31 mouse cellular contexts compared by ENCODE assay signal in the genomic region with DNA sequence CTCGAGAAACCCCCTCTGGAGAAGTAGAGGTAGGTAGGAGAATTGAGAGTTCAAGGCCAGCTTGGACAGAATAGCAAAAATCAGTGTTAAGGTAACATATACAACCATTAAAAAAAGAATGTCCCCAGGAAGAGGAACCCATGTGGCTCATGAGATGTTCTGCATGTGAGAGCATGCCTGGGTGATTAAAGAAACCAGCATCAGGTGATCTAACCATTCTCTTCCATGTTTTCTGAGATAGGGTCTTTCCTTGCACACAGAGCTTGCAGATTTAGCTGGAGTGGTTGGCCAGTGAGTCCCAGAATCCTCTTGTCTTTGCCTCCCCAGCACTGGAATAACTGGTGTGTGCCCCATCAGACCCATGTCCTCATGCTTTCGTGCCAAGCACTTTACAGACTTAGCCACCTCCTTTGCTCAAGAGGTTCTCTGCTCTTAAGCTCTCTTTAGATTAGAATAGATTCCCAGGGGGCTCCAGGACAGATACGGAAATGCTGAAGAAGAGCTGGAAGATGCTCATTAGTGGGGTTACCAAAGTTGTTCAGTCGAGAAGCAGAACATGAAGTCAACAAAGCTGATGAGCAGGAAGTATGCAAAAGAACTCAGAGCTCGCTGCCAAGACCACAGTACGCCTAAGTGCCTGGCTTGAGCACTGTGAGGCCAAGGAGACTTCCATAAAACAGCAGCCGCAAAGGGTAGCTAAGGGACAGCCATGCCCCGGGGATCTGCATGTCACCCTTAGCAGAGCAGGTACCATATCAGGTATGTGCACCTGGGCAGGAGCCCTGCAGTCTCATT.
DNase-seq lines count a peak whose midpoint lies in the region; ATAC-seq lines count a peak whose summit lies in the region.
"Had no signal": no experiment of that assay in that cellular context is flagged by ENCODE, and none has a peak within 500 bp of the region (broad histone marks: within the 10 kb centered on the region; RNA-seq: fewer than 3 reads in every experiment).

No protein-coding gene starts in this region.

- no peak overlapping the region for H3K4me2 ChIP-seq in kidney, embryonic 14.5 days (replicated peaks; ENCODE audit: low read depth, low read length)
- no peak overlapping the region for H3K4me2 ChIP-seq in forebrain, embryonic 15.5 days (replicated peaks)
- H3K4me2 ChIP-seq: embryonic facial prominence, embryonic 12.5 days; heart, embryonic 11.5 days; hindbrain, embryonic 12.5 days; intestine, embryonic 15.5 days; liver, embryonic 12.5 days had no signal

- no peak overlapping the region for H3K27ac ChIP-seq in kidney, embryonic 14.5 days (ENCODE audit: low read depth, low read length)
- no peak overlapping the region for H3K27ac ChIP-seq in forebrain, embryonic 15.5 days (replicated peaks)
- H3K27ac ChIP-seq: embryonic facial prominence, embryonic 12.5 days; gastrocnemius, adult 2 months; hindbrain, embryonic 12.5 days; hindbrain, postnatal 0 days; intestine, embryonic 15.5 days; liver, embryonic 12.5 days had no signal

- no peaks in the 10 kb centered on the region for H3K27me3 ChIP-seq in kidney, embryonic 14.5 days (ENCODE audit: control insufficient read depth, insufficient read depth, low read length)
- H3K27me3 ChIP-seq in forebrain, embryonic 15.5 days: no peaks in the 10 kb centered on the region
- H3K27me3 ChIP-seq: embryonic facial prominence, embryonic 12.5 days; hindbrain, embryonic 12.5 days; intestine, embryonic 15.5 days; liver, embryonic 12.5 days; Patski had no signal

- H3K36me3 ChIP-seq in kidney, embryonic 14.5 days (ENCODE audit: control insufficient read depth, insufficient read depth, low read length): no peaks in the 10 kb centered on the region
- H3K36me3 ChIP-seq in forebrain, embryonic 15.5 days: no peaks in the 10 kb centered on the region
- H3K36me3 ChIP-seq: embryonic facial prominence, embryonic 12.5 days; hindbrain, embryonic 12.5 days; intestine, embryonic 15.5 days; liver, embryonic 12.5 days had no signal

- no peak overlapping the region for H3K9ac ChIP-seq in kidney, embryonic 14.5 days (ENCODE audit: low read depth, low read length)
- no peak overlapping the region for H3K9ac ChIP-seq in forebrain, embryonic 15.5 days (replicated peaks)
- H3K9ac ChIP-seq: embryonic facial prominence, embryonic 12.5 days; hindbrain, embryonic 12.5 days; intestine, embryonic 15.5 days; liver, embryonic 12.5 days; liver, postnatal 0 days had no signal

- no peak overlapping the region for H3K4me3 ChIP-seq in kidney, embryonic 14.5 days (ENCODE audit: low read length)
- H3K4me3 ChIP-seq in forebrain, embryonic 15.5 days: no peak overlapping the region
- H3K4me3 ChIP-seq: embryonic facial prominence, embryonic 12.5 days; gastrocnemius, adult 2 months; hindbrain, embryonic 12.5 days; intestine, embryonic 15.5 days; liver, embryonic 12.5 days had no signal

- peak; percentile 25 for DNase-seq in kidney, adult 11 months
- peak; percentile 26 to 34 for DNase-seq in kidney, postnatal 36 days
- no peak for DNase-seq in kidney, adult 18-20 months
- DNase-seq in spleen, adult 18-20 months: peak; percentile 16 to 20
- DNase-seq in spleen, postnatal 14 days (ENCODE audit: low spot score in 2 of 2): no peak
- DNase-seq: adrenal gland, postnatal 14 days; cerebellum, adult 11 months; cerebellum, adult 9-11 months; embryo, embryonic 11 days; gastrocnemius, adult 2 months; gastrocnemius, postnatal 36 days; heart, adult 18-20 months; heart, postnatal 36 days; layer of hippocampus, postnatal 36 days; left cerebral cortex, postnatal 4 days; liver, postnatal 0 days; midbrain, embryonic 14.5 days; retina, postnatal 1 day; right cerebral cortex, postnatal 14 days; thymus, postnatal 14 days had no signal

- H3K4me1 ChIP-seq in kidney, embryonic 14.5 days (ENCODE audit: control insufficient read depth, insufficient read depth, low read length): no peaks in the 10 kb centered on the region
- no peaks in the 10 kb centered on the region for H3K4me1 ChIP-seq in forebrain, embryonic 15.5 days
- H3K4me1 ChIP-seq: embryonic facial prominence, embryonic 12.5 days; hindbrain, embryonic 12.5 days; intestine, embryonic 15.5 days had no signal

- no peaks in the 10 kb centered on the region for H3K9me3 ChIP-seq in kidney, embryonic 14.5 days (ENCODE audit: control insufficient read depth, low read length)
- no peaks in the 10 kb centered on the region for H3K9me3 ChIP-seq in forebrain, embryonic 15.5 days
- H3K9me3 ChIP-seq: embryonic facial prominence, embryonic 12.5 days; hindbrain, embryonic 12.5 days; intestine, embryonic 15.5 days; liver, embryonic 12.5 days had no signal

- WGBS in kidney, embryonic 14.5 days: 84% methylated on average over 8 of the region's 8 CpGs
- WGBS in forebrain, embryonic 15.5 days: 82% methylated on average over 8 of the region's 8 CpGs

- no peak for ATAC-seq in kidney, embryonic 14.5 days (ENCODE audit: low FRiP score, low TSS enrichment)
- peak; percentile 53; the same call in 1 of the 2 replicates for ATAC-seq in neutrophil, adult 5-6 weeks (ENCODE audit: extremely low read depth, insufficient number of reproducible peaks, low FRiP score, poor library complexity, severe bottlenecking)
- ATAC-seq in forebrain, embryonic 15.5 days (replicated peaks): no peak
- ATAC-seq: forebrain, embryonic 14.5 days; hindbrain, postnatal 0 days; intestine, embryonic 15.5 days; liver, embryonic 12.5 days; liver, postnatal 0 days; Patski had no signal

Comparison
In these comparisons a context has a peak if more than half of its experiments do, and no peak if none do; other contexts are left out.
1. DNase-seq: peak in kidney, adult 11 months (single experiment), kidney, postnatal 36 days (2 of 2) and spleen, adult 18-20 months (2 of 2); none in kidney, adult 18-20 months (single experiment) and spleen, postnatal 14 days (0 of 2).